Mouse (Mus musculus) liver, adult 2 months (tissue): Measurements from ENCODE around the gene Maip1.
A peak's percentile ranks its signal among the peaks of the same experiment; 100 is the strongest.

Experiments used
- CTCF ChIP-seq: fragments of 200-500 bp; IDR thresholded peaks from 2 replicates; pipeline ENCODE4 v1.5.1; 2011; ENCODE audit warnings: low read depth, low read length, control low read depth
- POLR2A ChIP-seq: fragments of 200-500 bp; IDR thresholded peaks from 2 replicates; pipeline ENCODE4 v1.6.1; 2011; ENCODE audit warnings: low read length, control low read depth; ENCODE audit not compliant: insufficient read depth; ENCODE audit errors: extremely low read depth

DNA sequence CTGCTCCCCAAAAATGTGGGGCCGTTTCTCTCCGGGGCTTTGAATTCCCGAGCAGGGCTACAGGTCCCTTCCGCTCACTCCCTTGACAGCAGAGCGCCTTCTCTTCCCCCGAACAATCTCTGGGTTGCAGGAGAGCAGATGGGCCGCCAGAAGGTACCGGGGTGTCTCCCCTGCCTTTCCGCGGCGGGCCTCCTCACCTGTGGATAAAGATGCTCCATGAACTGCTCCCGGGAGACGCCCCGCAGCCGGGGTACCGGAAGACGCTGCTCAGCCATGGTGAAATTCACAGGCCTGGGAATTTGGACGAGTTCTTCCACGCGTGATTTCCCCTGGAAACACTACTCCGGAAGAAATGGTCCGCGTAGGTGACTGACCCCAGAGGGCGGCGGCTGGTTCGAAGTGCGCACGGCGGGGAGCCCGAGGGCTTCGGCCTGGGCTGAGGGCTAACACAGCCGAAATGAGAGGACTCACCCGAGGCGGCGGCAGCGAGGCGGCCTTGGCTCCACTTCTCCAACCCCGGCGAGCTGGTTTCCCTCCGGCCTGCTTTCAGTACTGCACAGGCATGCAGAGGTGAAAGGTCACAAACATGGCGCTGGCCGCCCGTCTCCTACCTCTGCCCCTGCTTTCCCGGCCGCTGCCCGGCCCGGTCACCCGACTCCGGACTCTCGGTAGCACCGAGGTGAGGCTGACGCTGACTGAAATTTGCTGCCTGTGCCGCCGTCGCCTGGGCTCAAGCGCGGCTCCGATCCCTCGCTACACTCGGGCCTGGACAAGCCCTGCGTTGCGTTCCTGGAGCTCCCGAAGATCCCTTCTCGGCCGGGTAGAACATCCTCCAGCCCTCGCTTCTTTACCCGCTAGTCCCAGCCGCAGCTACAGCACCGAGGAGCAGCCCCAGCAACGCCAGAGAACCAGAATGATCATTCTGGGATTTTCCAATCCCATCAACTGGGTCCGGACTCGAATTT is at the start of gene Maip1, which contains the start of gene Tyw5:
- TF ChIP-seq POLR2A (peak; percentile 31; the same call in 1 of the 2 replicates), CTCF (no peak)
